Mouse (Mus musculus) urinary bladder, adult 18-20 months (tissue): ENCODE measurements around the gene 3110082I17Rik.
"Not testable (repeated sequence)": the region's sequence is repeated elsewhere in the genome, so short reads cannot be mapped to it uniquely, and the experiment has no call there.

Experiments used
- DNase-seq, 2 experiments: peaks; one replicate each; pipeline ENCODE4 v3.0.0; 2022; ENCODE audit warnings: low spot score in 2 of 2, mixed read lengths in 2 of 2

Gene 3110082I17Rik

GRCm38 (mm10) chr5:139394399-139394798, 65.9 kb downstream of the 3110082I17Rik start:
- no peak for DNase-seq

DNA sequence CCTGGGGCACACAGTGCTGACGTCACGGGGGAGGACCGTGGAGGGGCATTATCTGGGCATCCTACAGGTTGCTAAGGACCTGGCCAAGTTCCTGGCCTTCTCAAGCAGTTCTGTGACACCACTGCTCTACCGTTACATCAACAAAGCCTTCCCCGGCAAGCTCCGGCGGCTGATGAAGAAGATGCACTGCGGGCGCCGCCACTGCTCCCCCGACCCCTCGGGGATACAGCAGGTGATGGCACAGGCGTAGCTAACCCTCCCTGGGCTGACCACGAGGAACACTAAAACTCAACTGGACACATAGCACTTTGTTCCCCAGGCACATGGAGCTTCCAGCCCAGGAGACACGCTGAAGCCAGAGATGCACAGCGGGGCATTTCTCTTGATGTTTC, 67.1 kb downstream of the 3110082I17Rik start:
- DNase-seq, result no peak

DNA sequence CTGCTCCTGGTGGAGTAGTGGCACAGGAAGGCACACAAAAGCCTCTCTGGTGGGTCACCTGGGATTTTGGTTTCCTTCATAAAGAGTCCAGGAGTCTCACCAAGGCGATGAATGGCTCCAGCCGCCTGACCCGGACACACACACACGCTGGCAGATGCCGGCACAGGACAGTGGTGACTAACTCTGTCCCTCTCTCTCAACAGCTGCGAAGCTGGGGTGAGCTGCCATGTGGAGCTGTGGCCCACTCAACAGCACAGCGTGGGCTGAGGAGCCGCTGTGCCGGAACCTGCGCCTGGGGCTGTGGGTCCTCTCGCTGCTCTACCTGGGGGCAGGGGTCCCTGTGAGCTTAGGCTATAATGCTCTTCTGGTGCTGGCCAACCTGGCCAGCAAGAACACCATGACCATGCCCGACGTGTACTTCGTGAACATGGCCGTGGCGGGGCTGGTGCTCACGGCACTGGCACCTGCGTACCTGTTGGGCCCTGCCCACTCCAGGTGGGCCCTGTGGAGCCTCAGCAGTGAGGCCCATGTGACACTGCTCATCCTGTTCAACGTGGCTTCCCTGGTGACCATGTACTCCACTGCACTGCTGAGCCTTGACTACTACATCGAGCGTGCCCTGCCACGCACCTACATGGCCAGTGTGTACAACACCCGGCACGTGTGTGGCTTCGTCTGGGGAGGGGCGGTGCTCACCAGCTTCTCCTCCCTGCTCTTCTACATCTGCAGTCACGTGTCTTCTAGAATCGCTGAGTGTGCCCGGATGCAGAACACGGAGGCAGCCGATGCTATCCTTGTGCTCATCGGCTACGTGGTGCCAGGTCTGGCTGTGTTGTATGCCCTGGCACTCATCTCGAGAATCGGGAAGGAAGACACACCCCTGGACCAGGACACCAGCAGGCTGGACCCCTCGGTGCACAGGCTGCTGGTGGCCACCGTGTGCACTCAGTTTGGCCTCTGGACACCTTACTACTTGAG, 67.8 kb downstream of the 3110082I17Rik start:
- DNase-seq, result no peak

GRCm38 (mm10) chr5:139391309-139391990, 68.9 kb downstream of the 3110082I17Rik start:
- DNase-seq, result no peak

- not testable (repeated sequence) for DNase-seq
These were observed 69.8 kb downstream of the 3110082I17Rik start for GRCm38 (mm10) chr5:139390324-139391119.

DNA sequence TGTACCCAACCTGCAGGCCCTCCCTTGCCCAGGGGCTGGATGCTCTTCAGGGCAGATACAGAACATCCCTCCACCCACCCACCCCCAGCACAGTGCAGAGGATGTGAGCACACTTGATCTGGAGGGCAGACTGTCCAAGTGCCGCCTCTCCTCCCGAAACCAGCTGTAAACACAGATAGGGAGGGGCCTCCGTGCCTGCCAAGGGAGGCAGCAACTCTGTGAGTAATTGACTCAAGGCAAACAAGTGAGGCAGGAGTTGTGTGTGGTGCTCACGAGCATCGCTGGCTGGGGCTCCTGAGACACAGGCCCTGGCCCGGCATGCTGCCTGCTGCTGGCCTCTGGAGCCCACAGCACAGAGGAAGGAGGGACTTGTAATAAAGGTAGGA, 70.7 kb downstream of the 3110082I17Rik start:
- peak; percentile 55 to 82 for DNase-seq

GRCm38 (mm10) chr5:139388694-139389675, 71.3 kb downstream of the 3110082I17Rik start:
- DNase-seq, result no peak

DNA sequence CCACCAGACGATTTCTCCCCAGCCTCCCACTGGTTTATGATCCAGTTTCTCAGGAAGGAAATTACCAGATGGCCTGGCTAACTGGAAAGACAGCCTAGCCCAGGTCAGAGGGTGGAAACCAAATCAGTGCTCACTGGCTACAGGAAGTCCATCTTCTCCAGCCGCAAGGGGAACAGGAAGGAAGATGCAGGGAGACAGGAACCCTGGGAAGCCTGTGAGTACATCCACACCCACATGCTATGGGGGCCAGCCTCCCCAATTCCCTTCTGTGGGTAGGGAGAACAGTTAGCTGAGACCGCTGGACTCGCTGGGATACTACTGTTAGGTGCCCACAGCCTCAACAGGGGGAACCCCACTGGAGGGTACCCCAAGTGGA, 72.1 kb downstream of the 3110082I17Rik start:
- DNase-seq, result no peak

- no peak for DNase-seq
These were observed 72.8 kb downstream of the 3110082I17Rik start for GRCm38 (mm10) chr5:139387329-139388194.

- no peak for DNase-seq
These were observed 74.3 kb downstream of the 3110082I17Rik start for GRCm38 (mm10) chr5:139386047-139386446.

DNA sequence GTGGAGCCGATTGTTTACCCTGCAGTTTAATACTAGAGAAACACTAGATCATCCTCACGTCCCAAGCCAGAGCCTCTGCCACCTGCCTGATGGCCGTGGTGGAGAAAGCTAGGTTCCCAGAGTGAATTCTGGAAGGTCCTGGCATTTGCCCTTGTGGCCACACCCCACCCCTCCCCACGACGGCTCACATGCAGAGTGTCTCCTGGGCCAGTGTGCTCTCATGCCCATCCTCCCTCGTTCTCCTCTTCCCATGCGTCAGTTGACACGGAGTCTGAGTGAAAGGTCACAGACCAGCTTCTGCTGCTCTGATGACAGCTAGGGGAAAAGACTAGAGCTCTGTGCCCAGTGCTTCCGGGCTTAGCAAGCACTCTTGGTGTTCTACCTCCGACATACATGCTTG, 75.8 kb downstream of the 3110082I17Rik start:
- DNase-seq, result no peak

DNA sequence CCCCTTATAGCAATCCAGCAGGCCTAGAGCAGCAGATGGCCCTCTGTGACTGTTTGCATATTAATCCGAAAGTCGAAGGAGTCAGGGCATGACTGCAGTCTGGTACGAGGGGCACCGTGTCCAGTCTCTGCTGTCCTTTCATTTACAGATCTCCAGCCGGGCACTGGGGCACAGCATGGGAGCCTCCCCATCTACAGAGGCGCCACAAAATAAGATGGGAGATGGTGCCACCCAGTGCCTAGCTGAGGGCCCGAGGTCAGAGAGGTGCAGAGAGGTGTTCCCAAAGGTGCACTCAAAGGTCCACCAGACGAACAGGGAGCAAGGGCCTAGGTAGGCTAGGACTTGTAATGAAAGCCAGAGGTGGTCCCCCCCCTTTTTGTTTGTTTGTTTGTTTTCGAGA, 77.1 kb downstream of the 3110082I17Rik start:
- DNase-seq, result no peak

DNA sequence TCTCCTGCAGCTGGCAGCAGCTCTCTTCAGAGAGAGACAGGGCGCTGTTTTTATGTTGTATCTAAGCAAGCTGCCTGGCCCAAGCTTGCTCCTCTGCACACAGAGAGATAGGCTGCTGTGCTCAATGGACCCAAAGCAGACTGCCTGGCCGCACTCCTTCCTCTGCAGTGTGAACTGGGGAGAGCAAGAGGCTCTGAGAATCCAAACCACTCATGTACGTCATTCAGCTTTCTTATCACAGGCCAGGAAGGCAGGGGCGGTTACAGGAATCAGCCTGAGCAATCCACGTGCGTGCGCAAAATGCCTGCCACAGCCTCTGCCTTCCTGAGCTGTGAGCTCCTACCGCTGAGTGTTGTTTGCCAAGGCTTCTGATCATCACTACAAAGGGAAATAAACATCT, 77.6 kb downstream of the 3110082I17Rik start:
- DNase-seq, result no peak

GRCm38 (mm10) chr5:139381586-139382513, 78.5 kb downstream of the 3110082I17Rik start:
- no peak for DNase-seq

DNA sequence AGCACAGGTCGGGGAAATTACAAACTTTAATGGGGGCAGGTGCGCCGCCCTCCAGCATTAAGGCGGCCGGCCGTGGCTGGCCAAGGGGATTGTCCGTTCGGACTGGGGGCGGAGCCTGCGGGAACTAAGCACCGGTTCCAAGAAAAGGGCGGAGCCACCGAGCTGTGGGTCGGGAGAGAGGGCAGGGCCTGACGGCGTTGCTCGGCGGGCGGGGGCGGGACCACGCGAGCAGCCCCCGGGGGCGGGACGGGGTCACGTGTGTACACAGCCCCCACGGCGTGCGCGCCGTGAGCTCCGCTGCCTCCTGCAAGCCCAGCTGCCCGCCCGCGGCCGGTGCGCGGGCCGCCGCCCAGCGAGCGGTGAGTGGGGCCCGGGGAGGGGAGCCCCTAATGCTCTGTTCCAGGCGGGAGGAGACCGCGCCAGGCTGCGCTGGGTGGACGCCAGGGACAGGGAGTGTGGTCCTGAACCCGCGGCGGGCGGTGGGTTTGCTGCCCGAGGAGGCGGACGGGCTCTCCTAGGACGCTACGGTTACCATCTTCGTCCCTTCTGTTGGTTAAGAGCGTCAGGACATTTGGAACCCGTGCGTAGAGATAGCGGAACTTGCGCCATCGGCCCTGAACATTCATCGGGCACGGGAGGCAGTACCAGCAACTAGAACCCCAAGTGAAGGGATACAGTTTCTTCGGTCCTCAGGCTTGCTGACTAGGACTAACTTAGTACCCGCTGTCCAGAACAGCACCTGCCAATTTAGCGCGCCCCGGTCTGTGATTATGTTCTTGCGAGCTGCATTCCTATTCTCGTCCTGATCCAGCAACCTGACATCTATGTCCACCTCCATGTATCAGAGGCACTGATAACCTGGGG, 79.7 kb downstream of the 3110082I17Rik start:
- peak; percentile 82 to 93 for DNase-seq

DNA sequence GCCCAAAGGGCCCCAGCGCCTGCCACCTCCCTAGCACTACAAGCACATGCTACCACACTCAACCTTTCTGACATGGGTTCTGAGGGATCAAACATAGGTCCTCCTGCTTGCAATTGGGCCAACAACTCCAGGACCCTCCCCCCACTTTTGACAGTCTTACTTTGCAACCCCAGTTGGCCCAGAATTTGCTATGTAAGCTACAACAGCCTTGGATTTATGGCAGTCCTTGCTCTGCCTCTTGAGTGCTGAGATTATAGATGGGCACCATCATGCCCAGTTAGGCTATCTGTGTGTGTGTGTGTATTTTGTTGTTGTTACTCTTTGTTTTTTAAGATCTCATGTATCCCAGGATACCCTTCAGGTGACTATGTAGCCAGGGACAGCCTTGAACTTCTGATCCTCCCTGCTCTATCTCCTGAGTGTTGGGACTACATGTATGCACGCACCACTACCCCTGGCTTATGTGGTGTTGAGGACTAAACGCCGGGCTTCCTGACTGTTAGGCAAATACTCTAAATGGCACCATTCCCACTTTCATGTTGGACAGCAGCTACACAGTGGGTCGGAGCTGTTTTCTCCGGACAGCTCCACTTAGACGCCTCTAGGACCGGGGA, 80.4 kb downstream of the 3110082I17Rik start:
- no peak for DNase-seq

DNA sequence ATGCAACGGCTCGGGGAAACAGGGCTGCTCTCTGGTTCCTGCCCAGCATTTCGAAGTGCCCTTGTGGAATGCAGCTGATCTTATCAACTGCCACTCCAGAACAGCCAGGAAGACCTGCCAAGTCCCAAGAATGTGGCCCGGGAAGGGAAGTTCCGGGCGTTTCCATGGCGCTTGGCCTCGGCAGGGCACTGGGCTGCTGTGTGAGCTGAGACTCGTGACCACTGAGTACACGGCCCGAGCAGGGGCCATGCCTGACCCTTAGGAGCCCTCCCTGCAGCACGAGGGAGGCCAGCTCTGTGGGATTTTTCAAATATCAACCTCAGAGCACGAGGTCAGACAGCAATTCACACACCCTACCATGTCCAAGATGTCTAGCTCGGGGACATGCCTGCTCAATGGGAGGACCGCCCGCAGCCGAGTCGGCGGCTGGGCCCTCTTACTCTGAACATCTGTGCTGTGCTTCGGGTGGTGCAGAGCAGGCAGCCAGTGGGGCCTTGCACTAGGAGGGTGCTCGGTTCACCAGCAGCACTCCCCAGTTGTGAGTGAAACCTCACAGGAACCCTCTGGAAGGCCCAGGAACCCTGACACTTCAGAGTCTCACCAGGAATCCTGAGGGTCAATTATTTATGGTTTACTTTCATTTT, 81.2 kb downstream of the 3110082I17Rik start:
- peak in 1 of 2 experiments; percentile 56 for DNase-seq
